Mouse (Mus musculus) liver, postnatal 0 days (tissue): ENCODE measurements around the gene Tex2.

Experiments
- CTCF ChIP-seq: sonication (generic); IDR thresholded peaks from 2 replicates; pipeline ENCODE4 v1.5.1; 2016; ENCODE audit warnings: antibody characterized with exemption, low read depth
- EP300 ChIP-seq: IDR thresholded peaks from 2 replicates; pipeline ENCODE4 v1.6.1; 2016; ENCODE audit warnings: antibody characterized with exemption, low read depth, mild to moderate bottlenecking

GRCm38 (mm10) chr11:106544916-106545315 lies 68.3 kb downstream of the Tex2 start:
- TF ChIP-seq CTCF (no peak), EP300 (no peak)
